Mouse (Mus musculus): ENCODE measurements around the gene Slc26a3. TPM values are rescaled to one million over a fixed set of nuclear protein-coding genes. Genes with fewer than 3 reads are reported as not detected.

The Slc26a3 gene
- polyA plus RNA-seq, 1 experiment = not detected

DNA sequence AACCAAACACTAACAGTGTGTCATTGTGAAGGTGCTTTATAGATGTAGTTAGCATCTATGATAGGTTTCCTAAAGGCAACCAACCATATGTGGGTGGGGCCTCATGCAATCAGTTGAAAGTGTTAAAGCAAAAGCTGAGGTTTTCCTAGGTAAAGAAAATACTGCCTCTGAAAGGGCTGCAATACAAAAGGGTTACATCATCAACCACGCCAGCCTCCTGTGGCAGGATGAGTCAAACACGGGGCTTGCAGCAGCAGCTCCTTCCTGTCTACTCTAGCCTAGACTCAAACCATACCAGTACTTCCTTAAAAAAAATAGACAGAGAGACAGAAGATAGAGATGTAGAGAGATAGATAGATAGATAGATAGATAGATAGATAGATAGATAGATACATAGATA, 25.3 kb downstream of the Slc26a3 start:
- WGBS = 14% methylated on average over 2 of the region's 2 CpGs
- H3K27ac ChIP-seq (ENCODE audit: insufficient read depth, low read length) = no peak overlapping the region
- H3K27me3 ChIP-seq (ENCODE audit: control insufficient read depth, insufficient read depth, low read length) = no peaks in the 10 kb centered on the region
- no peak for DNase-seq (ENCODE audit: low read depth in 1 of 2, low spot score in 2 of 2)
- H3K36me3 ChIP-seq (ENCODE audit: control insufficient read depth, insufficient read depth, low read length) = no peaks in the 10 kb centered on the region
- no peak overlapping the region for H3K4me3 ChIP-seq (ENCODE audit: extremely low read depth, insufficient read depth, insufficient read length)
- no peaks in the 10 kb centered on the region for H3K4me1 ChIP-seq (ENCODE audit: control insufficient read depth, insufficient read depth, insufficient read length)
- TF ChIP-seq POLR2A (IDR thresholded peaks at IDR 0.05; ENCODE audit: low read depth, low read length) (no peak), CTCF (IDR thresholded peaks at IDR 0.05; ENCODE audit: extremely low read depth, insufficient read depth, insufficient read length, insufficient replicate concordance) (no peak)

DNA sequence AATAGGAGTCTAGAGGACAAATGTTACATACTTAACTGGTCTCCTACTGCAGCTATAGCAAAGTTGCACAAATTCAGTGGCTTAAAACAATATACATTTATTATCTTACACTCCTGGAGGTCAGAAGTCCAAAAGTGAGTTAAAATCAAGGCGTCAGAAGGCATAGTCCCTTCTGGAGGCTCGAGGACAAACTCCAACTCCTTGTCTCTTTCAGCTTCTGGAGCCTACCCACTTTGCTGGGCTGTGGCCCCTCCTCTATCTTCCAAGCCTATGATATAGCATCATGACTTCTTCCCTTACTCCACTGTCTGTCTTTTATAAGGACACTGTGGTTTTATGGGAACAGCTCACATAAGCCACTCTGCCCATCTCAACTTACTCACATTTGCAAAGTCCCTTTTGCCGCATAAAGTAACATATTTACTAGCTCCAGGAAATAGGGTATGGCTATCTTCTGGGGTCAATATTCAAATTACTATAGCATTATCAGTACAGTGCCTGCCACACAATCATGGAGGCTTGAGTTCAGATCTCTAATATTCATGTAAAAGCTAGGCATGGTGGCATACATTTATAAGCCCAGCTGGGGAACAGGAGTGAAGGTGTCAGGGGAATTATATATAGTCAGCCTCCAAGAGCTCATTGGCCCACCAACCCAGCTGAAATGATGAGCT, 31.4 kb downstream of the Slc26a3 start:
- 70% methylated on average over 3 of the region's 3 CpGs for WGBS

DNA sequence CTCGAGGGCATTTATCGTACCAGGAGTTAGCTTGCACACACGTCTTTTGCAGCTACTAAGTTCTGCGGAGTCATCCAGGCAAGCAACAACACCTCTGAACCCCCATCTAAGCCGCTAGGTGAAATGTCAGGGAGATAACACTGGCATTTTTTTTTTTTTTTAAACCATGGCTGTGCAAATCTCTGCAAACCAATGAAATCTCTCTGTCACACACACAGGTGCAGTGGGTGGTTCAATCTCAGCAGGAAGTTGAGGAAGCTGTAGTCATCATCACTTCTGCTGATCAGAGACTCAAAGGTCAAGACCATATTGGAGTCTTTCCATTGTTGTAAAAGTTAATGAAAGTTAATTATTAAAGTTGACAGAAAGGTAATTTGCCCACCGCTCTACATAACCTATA, 47.1 kb downstream of the Slc26a3 start:
- H3K4me3 ChIP-seq (ENCODE audit: extremely low read depth, insufficient read depth, insufficient read length) = no peak overlapping the region
- DNase-seq (ENCODE audit: low read depth in 1 of 2, low spot score in 2 of 2) = no peak
- H3K27ac ChIP-seq (ENCODE audit: insufficient read depth, low read length) = no peak overlapping the region
- 78% methylated on average over 6 of the region's 6 CpGs for WGBS
- no peaks in the 10 kb centered on the region for H3K36me3 ChIP-seq (ENCODE audit: control insufficient read depth, insufficient read depth, low read length)
- TF ChIP-seq CTCF (IDR thresholded peaks at IDR 0.05; ENCODE audit: extremely low read depth, insufficient read depth, insufficient read length, insufficient replicate concordance) (no peak), POLR2A (IDR thresholded peaks at IDR 0.05; ENCODE audit: low read depth, low read length) (no peak)
- H3K4me1 ChIP-seq (ENCODE audit: control insufficient read depth, insufficient read depth, insufficient read length) = no peaks in the 10 kb centered on the region
- no peaks in the 10 kb centered on the region for H3K27me3 ChIP-seq (ENCODE audit: control insufficient read depth, insufficient read depth, low read length)

More for the DNA sequence above, 31.4 kb downstream of the Slc26a3 start:
- DNase-seq (ENCODE audit: low read depth in 1 of 2, low spot score in 2 of 2) = no peak
- H3K4me3 ChIP-seq (ENCODE audit: extremely low read depth, insufficient read depth, insufficient read length) = no peak overlapping the region
- no peaks in the 10 kb centered on the region for H3K36me3 ChIP-seq (ENCODE audit: control insufficient read depth, insufficient read depth, low read length)
- H3K27ac ChIP-seq (ENCODE audit: insufficient read depth, low read length) = no peak overlapping the region
- no peak for TF ChIP-seq POLR2A (IDR thresholded peaks at IDR 0.05; ENCODE audit: low read depth, low read length)
- no peak for TF ChIP-seq CTCF (IDR thresholded peaks at IDR 0.05; ENCODE audit: extremely low read depth, insufficient read depth, insufficient read length, insufficient replicate concordance)
- no peaks in the 10 kb centered on the region for H3K4me1 ChIP-seq (ENCODE audit: control insufficient read depth, insufficient read depth, insufficient read length)
- H3K27me3 ChIP-seq (ENCODE audit: control insufficient read depth, insufficient read depth, low read length) = no peaks in the 10 kb centered on the region

DNA sequence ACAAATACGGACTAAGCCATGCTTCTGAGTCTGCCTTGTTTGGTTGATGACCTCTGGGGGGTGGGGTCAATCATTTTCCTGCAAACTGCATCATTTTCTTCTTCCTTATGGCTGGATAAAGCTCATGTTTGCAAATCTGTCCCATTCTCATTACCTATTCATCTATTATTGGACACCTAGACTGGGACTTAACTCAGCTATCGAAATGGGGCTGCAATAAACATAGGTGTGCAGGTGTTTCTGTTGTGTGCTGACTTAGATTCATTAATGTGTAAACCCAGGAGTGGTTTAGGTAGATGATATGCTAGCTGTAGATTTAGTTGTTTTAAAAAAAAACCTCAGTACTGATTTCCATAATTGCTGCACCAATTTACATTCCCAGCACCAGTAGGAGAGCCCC, 48.9 kb downstream of the Slc26a3 start:
- TF ChIP-seq POLR2A (IDR thresholded peaks at IDR 0.05; ENCODE audit: low read depth, low read length) (no peak), CTCF (IDR thresholded peaks at IDR 0.05; ENCODE audit: extremely low read depth, insufficient read depth, insufficient read length, insufficient replicate concordance) (no peak)
- Histone ChIP-seq H3K4me3 (ENCODE audit: extremely low read depth, insufficient read depth, insufficient read length) (no peak overlapping the region), H3K27ac (ENCODE audit: insufficient read depth, low read length) (no peak overlapping the region), H3K27me3 (ENCODE audit: control insufficient read depth, insufficient read depth, low read length) (peaks cover 2% of the 10 kb centered on the region; the same call in 1 of the 2 replicates), H3K36me3 (ENCODE audit: control insufficient read depth, insufficient read depth, low read length) (no peaks in the 10 kb centered on the region), H3K4me1 (ENCODE audit: control insufficient read depth, insufficient read depth, insufficient read length) (0 out of 2 replicates have a peak, but pooled peaks cover 3% of the 10 kb centered on the region)
- WGBS = 67% methylated on average over 2 of the region's 2 CpGs
- no peak for DNase-seq (ENCODE audit: low read depth in 1 of 2, low spot score in 2 of 2)

DNA sequence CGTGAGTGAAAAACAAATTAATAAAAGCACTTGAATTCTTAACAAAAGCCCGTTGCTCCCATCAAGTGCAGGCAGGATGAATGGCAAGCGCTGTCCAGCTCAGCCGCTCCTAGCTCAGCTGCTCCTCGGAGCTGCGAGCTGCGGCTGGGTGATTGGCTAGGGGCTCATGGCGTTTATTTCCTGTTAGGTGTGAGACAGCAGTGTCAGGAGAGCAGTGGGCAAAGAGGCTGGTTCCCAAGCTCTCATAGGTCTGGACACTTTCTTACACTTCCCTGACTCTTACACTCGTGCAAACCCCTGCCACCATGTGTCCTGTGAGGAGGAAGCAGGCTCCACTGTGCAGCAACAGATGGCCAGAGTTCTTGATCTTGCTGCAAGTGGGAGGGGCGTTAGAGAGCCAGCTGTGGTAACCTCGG, 53.5 kb downstream of the Slc26a3 start:
- TF ChIP-seq CTCF (IDR thresholded peaks at IDR 0.05; ENCODE audit: extremely low read depth, insufficient read depth, insufficient read length, insufficient replicate concordance) (no peak), POLR2A (IDR thresholded peaks at IDR 0.05; ENCODE audit: low read depth, low read length) (no peak)
- DNase-seq (ENCODE audit: low read depth in 1 of 2, low spot score in 2 of 2) = no peak
- WGBS = 2% methylated on average over 11 of the region's 11 CpGs
- H3K27me3 ChIP-seq (ENCODE audit: control insufficient read depth, insufficient read depth, low read length) = peaks cover 2% of the 10 kb centered on the region; the same call in 1 of the 2 replicates
- H3K4me3 ChIP-seq (ENCODE audit: extremely low read depth, insufficient read depth, insufficient read length) = no peak overlapping the region
- 0 out of 2 replicates have a peak, but pooled peaks cover 3% of the 10 kb centered on the region for H3K4me1 ChIP-seq (ENCODE audit: control insufficient read depth, insufficient read depth, insufficient read length)
- no peak overlapping the region for H3K27ac ChIP-seq (ENCODE audit: insufficient read depth, low read length)
- no peaks in the 10 kb centered on the region for H3K36me3 ChIP-seq (ENCODE audit: control insufficient read depth, insufficient read depth, low read length)

DNA sequence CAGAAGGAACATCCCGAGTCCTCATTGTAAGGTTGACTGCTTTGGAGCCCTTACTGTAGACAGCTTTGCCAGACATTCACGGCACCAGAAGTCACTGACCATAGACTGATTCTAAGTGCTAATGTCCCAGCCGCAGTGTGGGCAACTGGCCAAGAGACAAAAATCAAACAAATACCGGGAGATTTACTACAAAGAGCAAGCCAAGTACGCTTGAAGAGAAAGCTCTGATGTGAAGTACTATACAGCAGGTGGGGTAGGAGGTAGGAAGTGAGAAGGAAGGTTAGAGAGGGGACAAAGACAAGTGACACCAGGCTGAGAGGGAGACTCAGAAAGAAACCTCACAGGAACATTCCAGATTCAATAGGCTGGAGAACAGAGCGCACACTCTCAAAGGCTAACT, 54.2 kb downstream of the Slc26a3 start:
- H3K27ac ChIP-seq (ENCODE audit: insufficient read depth, low read length) = no peak overlapping the region
- no peak for DNase-seq (ENCODE audit: low read depth in 1 of 2, low spot score in 2 of 2)
- WGBS = 70% methylated on average over 6 of the region's 6 CpGs

DNA sequence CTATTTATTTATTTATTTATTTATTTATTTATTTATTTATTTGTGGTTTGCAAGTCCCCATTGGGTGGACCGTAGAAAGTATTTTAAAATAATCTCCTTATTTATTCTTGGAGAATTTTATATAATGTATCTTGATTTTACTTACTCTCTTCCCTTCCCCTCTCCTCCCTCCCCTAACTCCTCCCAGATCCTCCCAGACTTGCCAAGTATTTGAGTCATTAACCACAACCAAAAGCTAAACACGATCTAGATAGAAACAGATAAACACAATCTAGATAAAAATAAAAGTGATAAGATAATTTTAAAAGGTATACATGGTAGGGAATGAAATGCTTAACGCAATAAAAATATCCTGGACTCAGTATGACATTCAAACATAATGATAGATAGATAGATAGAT, 58.7 kb downstream of the Slc26a3 start:
- no peaks in the 10 kb centered on the region for H3K36me3 ChIP-seq (ENCODE audit: control insufficient read depth, insufficient read depth, low read length)
- no peak for TF ChIP-seq CTCF (IDR thresholded peaks at IDR 0.05; ENCODE audit: extremely low read depth, insufficient read depth, insufficient read length, insufficient replicate concordance)
- no peak for TF ChIP-seq POLR2A (IDR thresholded peaks at IDR 0.05; ENCODE audit: low read depth, low read length)
- no peaks in the 10 kb centered on the region for H3K27me3 ChIP-seq (ENCODE audit: control insufficient read depth, insufficient read depth, low read length)
- 81% methylated on average over 3 of the region's 3 CpGs for WGBS
- no peak overlapping the region for H3K27ac ChIP-seq (ENCODE audit: insufficient read depth, low read length)
- H3K4me1 ChIP-seq (ENCODE audit: control insufficient read depth, insufficient read depth, insufficient read length) = 0 out of 2 replicates have a peak, but pooled peaks cover under 1% of the 10 kb centered on the region
- no peak overlapping the region for H3K4me3 ChIP-seq (ENCODE audit: extremely low read depth, insufficient read depth, insufficient read length)
- no peak for DNase-seq (ENCODE audit: low read depth in 1 of 2, low spot score in 2 of 2)

More for the DNA sequence above, 54.2 kb downstream of the Slc26a3 start:
- Histone ChIP-seq H3K27me3 (ENCODE audit: control insufficient read depth, insufficient read depth, low read length) (peaks cover 2% of the 10 kb centered on the region; the same call in 1 of the 2 replicates), H3K36me3 (ENCODE audit: control insufficient read depth, insufficient read depth, low read length) (no peaks in the 10 kb centered on the region), H3K4me1 (ENCODE audit: control insufficient read depth, insufficient read depth, insufficient read length) (0 out of 2 replicates have a peak, but pooled peaks cover 3% of the 10 kb centered on the region), H3K4me3 (ENCODE audit: extremely low read depth, insufficient read depth, insufficient read length) (no peak overlapping the region)
- no peak for TF ChIP-seq CTCF (IDR thresholded peaks at IDR 0.05; ENCODE audit: extremely low read depth, insufficient read depth, insufficient read length, insufficient replicate concordance)
- TF ChIP-seq POLR2A (IDR thresholded peaks at IDR 0.05; ENCODE audit: low read depth, low read length) = no peak
